Mouse (Mus musculus): ENCODE results near the gene Negr1. TPM values are rescaled to one million over a fixed set of nuclear protein-coding genes. Genes with fewer than 3 reads are reported as not detected.

Negr1 gene
- total RNA-seq, 1 experiment from 2014 or later, result 6.0 TPM

GRCm38 (mm10) chr3:157109308-157109707 lies 547.7 kb downstream of the Negr1 start:
- DNase-seq, result peak; percentile 38

- no peak for DNase-seq
Observed at GRCm38 (mm10) chr3:157115105-157115760, 553.6 kb downstream of the Negr1 start.

- no peak for DNase-seq
Observed at GRCm38 (mm10) chr3:157116024-157116423, 554.4 kb downstream of the Negr1 start.

DNA sequence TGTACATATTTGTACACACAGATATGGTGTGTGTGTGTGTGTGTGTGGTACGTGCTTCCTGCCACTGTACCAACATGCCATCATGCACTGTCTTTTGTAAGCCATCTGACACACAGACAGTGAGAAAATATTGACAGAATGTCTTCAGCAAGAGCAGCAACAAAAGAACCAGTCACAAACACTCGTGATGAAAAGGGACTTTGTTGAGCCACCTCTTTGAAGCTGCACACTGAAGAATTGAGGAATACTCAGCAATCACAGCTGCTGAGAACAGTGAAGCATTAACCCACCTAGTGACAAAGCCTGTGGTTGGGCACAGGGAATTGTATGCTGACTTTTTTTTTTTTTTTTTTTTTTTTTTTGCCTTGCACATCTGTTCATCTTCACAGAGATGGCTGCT lies 558.3 kb downstream of the Negr1 start:
- DNase-seq, result no peak

DNA sequence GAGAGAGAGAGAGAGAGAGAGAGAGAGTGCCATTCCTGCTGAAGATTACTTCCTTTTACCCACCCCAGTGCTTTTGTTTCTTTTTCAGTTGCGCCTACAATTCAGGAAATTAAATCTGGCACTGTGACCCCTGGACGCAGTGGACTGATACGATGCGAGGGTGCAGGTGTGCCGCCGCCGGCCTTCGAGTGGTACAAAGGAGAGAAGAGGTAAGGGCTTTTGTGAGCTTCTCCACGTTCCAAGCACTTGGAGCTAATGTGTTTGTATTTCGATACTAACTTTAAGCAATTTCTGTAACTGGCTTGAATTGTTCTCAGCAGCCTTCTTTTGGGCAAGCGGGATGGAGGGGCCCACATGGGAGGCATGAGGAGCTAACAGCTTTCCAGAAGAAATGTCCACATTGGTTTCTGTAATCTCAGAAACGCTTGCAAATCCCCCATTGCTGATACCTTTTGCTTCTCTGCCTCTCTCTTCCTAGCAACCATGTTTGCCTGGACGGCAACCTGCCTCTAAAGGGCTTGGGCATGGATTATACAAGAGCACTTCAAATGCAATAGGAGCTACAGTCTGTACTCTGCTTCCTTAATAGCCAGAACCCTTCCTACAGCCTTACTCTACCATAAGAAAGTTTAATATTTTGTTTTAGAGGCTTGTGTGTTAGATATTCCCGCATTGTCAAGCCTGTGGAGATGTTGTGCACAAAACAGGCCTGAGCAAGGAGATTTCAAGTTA lies 584.7 kb downstream of the Negr1 start:
- no peak for DNase-seq

- DNase-seq, result no peak
Observed at GRCm38 (mm10) chr3:157154902-157155301, 593.3 kb downstream of the Negr1 start.

DNA sequence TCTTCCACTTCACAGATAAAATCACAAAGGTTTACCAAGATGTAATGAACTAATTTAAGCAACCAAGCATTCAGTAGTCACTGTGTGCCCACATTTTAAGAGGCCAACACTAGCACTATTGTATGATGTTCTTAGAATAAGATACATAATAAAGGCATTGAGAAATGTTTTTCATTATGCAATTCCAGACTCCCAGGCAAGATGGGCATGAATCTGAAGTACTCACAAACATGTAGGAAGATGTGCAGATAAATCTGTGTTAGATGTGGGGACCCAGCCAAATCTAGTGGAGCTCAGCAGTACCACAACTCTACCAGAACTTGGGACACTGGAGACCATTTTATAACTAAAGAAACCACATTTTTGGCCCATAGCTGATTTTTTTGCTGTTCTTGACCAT lies 593.9 kb downstream of the Negr1 start:
- DNase-seq, result no peak

DNA sequence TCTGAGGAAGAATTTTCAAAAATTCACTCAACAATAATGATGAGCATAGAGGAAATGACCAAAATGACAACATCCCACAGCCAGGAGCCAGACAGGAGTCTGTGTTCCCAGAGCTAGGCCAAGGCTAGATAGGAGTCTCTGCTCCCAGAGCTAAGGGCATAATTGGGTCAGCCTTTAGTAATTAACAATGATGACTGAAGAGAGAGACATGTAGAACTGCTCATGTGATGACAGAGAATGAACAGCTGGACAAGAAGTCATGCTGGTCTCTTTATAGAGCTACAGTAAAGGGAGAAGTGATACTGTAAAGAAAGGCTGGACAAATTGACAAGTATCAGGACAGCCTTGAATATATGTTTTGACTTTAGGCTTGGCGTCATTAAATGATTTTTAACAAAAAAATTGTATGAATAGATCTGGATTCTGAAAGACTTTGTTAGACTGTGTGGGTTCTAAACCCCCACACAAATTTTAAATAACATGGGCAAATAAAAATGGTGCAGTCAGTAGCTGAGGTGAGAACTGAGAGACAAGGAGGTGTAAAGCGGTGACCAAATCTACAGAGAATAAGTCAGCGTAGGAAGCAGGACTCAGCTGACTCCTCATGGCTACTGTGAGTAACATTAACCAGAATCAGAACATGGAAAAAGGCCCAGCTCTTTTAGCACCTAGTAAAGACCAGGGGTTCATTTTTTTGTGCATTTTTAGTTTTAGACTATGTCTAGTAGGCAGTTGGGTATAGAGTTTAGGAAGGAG lies 603.4 kb downstream of the Negr1 start:
- DNase-seq, result no peak

DNA sequence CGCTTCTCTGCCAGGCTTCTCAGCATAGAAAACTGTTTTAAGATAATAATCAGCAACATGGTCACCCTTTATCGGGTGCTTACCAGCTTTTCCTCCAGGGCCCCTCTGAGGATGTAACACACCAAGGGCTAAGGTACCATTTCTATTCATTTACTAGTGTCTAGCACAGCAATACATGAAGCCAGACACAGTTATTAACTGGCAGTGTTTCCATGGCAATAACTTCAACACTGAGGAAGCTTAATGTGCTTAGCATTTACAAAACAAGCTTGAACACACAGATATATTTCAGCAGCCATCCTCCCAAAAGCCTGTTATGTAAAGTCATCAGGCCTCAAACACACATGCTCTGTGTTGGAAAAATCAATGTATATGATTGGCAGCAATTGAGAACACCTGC lies 620.4 kb downstream of the Negr1 start:
- no peak for DNase-seq

DNA sequence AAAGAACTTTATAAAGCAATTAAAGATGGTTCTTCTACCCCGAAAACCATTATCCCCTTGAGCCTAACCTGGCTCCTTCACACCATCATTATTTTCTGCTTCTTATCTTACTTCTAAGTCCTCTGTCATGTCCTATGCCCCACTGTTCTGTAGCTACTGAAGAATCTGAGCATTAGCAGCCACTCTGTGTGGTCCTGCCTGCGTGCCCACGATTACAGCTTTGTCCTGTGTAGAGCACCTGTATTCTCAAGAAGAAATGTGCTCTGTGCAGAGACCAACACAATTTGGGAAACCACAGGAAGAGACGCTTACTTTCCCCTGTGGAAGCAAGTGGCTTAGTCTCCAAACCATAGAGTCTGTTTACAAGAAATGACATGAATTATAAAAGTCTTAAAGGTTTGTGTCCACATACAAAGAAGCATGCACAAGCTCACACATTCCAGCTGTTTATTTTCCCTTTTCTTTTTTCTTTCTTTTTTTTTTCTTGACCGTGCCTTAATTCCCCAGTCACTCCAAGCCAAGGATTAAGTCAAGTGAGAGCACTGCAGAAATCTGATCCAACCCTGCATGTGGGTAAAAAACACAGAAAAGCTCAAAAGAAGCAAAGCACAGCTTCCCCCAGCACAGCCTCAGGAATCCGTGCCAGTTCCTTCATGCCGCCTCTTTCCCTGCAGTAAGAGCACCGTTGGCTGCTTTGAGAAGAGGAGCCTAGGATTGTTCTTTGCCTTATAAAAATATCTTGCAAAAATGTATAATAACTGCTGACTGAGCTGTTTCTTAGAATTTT lies 627.5 kb downstream of the Negr1 start:
- DNase-seq, result no peak

DNA sequence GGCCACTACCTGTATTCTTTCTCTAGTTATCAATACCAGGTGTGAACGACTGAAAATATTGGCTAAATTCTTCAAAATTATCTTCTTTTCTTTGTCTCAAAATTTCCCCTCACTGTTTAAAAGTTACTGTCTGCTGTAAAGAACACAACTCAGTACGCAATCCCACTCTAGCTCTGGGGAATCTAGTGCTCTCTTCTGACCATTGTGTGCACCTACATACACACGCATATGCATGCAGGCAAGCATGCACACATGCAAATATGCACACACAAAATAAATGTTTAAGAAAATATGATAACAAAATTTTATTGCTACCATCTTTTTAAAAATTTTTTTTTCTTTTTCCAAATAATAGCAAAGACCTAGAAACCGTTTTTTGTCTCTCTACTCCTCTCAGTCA lies 628.2 kb downstream of the Negr1 start:
- DNase-seq, result no peak

- DNase-seq, result no peak
Observed at GRCm38 (mm10) chr3:157190551-157190950, 629.0 kb downstream of the Negr1 start.

GRCm38 (mm10) chr3:157192021-157192420 lies 630.4 kb downstream of the Negr1 start:
- DNase-seq, result no peak

DNA sequence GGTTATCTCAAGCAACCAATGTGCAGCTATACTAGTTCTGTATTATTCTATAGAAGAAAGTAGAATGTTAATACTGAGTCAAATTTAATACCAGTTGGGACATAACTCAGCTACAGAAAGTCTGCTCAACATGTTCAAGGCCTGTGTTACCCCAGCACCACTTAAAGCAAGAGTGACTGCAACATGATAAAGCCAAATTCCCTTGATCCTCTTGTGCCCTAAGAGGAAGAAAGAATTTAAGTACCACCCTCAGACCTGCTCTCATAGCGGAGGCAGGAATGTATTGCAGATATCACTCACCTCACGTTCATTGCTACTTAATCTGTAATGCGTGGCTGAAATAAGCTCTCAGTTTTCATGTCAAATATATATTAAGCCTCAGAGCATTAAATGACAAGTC lies 631.5 kb downstream of the Negr1 start:
- DNase-seq, result no peak

GRCm38 (mm10) chr3:157198659-157199058 lies 637.1 kb downstream of the Negr1 start:
- no peak for DNase-seq

GRCm38 (mm10) chr3:157201726-157202125 lies 640.1 kb downstream of the Negr1 start:
- DNase-seq, result no peak

DNA sequence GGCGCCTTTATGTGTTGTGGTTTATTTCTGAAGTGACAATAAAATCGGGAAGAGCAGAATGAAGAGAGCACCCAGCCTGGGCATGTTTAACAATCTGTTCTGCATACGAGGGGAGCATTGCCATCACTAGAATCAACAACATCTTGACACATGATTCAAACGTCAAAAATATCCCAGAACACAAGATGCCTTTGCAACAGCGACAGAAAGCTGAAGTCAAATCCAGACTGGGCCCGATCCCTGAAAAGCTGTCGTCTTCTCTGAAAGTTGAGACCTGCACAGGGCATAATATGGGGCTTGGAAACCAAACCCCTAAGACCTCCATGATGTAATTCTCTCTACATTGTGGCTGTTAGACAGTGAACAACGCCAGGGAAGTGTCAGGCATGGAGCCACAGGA lies 642.0 kb downstream of the Negr1 start:
- no peak for DNase-seq

DNA sequence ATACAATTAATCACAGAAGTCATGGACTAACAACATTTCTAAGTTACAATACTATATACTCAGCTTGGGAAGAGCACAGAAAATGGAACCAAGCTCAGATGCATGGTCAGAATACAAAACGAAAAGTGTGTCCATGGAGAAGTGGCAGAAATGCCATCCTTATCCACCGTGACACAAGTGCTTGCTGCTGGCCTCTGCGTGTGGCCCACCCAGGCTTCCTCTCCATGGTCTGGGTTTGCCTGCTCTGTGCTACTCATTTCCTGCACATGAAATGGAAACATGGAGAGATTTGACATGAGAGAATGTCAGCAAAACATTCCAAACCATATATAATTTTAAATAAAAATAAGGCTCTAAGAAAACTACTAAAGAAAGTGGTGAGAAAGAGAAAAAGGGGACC lies 645.2 kb downstream of the Negr1 start:
- no peak for DNase-seq

DNA sequence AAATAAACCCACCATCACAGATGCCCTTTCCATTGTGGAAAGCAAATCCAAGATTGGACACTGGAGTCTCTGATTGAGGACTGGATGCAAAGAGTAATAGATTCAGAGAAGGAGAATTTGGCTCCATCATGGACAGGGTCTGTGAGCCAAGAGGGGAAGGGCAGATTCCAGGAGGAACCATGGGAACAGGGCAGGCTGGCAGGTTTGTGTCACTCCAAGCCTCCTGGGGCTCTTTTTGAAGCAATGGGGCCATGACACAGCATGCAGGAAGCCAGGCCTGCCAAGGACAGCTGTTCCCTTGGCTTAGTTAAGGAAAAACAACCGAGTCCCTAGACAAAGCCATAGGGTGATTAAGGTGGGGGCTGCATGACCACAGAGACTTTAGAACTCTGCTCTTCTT lies 647.4 kb downstream of the Negr1 start:
- DNase-seq, result peak; percentile 50

GRCm38 (mm10) chr3:157209386-157209785 lies 647.8 kb downstream of the Negr1 start:
- DNase-seq, result no peak

- DNase-seq, result no peak
Observed at GRCm38 (mm10) chr3:157215937-157216719, 654.5 kb downstream of the Negr1 start.

DNA sequence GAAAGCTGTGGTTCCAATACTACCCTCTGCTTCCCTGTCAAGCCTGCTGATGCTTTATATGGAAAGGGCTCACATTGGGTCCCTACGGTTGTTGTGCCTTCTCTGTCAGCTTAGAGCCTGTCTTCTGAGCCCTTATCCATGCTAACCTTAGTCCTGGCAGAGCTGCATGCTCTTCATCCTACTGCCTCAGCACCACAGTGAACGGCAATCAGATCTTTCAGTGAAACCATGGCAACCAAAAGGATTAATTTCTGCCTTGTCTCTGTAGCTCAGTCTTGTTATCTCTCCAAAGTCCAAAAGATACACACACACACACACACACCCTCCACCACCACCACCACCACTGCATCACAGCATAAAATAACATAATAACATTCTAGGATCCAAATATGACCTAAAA lies 656.2 kb downstream of the Negr1 start:
- no peak for DNase-seq

All from adrenal gland, postnatal 14 days (tissue).